Mouse (Mus musculus): ENCODE results near the gene Fkbp9. TPM values are rescaled to one million over a fixed set of nuclear protein-coding genes. Genes with fewer than 3 reads are reported as not detected.

Fkbp9 gene
- polyA plus RNA-seq (2012; rRNA removed), result 75.3 and 78.0 TPM in 2 replicates

GRCm38 (mm10) chr6:56831697-56832406 lies at the start of gene Fkbp9:
TSS of gene Fkbp9 (plus strand) at chr6:56832059.

DNA sequence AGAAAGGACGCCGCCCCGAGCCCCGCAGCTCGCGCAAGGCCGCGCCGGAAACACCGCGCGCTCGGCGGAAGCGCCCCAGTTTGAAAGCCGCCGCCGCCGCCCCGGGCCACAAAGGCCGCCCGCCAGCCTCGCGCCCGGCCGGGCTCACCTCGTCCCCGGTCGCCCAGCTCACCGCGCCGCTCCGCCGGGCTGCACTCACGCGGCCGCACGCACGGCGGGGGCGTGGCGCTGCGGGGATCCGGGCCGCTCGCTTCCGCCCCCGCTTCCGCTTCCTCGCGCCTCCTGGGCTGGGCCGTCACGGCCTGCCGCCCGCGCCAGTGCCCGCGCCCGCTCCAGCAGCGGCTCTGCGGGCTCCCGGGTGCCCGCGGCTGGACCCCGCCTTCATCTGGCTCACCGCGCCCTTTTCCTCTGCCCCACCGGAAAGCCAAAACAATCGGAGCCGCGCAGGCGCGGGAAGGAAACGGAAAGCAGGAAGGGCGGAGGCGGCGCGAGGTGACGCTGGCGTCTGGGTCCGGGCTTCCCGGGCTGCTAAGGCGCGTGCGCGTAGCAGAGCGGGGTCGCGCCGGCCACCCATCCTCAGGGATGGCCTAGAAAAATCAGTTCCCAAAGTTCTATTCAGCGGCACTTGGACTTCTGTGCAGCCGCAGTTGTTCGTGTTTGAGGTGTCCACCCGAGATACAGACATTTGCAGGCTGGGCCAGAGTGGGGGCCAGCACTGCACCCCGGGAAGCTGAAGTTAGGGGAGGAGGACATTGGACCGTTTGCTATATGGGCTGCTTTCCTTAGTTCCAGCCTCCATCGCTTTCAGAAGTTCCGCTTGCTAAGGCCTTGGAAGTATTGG lies 34.3 kb upstream of the Fkbp9 start, which contains the start of gene Kbtbd2:
Kbtbd2 (minus strand) TSS at position 503 of the 841 bp plus-strand sequence.

DNA sequence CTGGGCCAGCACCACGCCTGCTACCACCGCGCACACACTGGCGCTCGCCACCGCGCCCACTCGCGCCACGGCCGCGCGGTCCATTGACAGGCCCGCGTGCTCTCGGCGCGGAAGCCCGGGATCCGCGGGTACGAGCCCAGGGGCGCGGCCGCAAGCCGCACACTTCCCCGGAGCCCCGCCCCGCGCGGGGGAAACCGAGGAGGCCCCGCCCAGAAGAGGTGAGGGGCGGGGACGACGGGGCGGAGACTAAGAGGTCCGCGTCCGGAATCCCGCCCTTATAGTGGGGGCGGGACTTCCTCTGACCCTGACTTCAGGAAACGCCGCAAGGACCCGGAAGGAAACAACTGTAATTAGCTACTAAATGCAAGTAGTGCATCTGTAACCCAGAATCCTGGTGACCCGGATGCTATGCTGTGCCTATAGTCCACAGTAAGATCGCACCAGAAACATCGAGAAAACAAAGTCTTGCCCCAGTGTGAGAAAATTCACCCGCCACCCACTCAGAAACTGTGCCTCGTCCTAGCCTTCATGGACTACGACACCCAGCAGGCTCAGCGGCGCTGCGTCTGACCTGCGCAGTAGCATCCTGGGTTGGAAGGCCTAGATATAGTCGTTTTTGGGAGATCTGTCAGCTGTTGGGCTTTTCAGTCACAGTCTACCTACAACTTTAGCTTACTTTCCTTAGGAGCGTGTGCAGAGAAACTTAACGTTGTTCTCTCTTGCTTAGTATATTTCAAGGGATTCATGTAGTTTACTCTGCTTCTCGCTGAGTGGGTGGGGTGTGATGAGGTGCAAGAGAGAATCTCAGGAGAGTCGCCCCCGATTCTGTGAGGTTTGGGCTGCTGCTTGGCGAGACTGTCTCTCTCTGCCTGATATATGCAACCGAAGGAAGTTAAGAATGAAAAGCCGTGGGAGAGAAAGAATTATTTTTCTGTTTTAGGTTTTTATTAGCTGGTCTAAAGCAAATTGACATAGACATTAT lies 92.2 kb downstream of the Fkbp9 start, which contains the start of the genes Nt5c3 and Vmn1r4:
Nt5c3 (minus strand) TSS at position 207 of the 982 bp plus-strand sequence.
Vmn1r4 (plus strand) TSS at position 290 of the 982 bp plus-strand sequence.

Other genes with a start within 250 kb of the Fkbp9 start
- 0.59 and 0.96 TPM in 2 replicates for gene Lsm5, start 127.3 kb upstream of the Fkbp9 start, polyA plus RNA-seq (2012; rRNA removed)
- 7.6 and 9.6 TPM in 2 replicates for gene Avl9, start 117.2 kb upstream of the Fkbp9 start, polyA plus RNA-seq (2012; rRNA removed)
- gene Kbtbd2, start 34.2 kb upstream of the Fkbp9 start, polyA plus RNA-seq (2012; rRNA removed), result 10.5 and 11.0 TPM in 2 replicates
- 6.0 and 19.5 TPM in 2 replicates for gene Nt5c3, start 91.9 kb downstream of the Fkbp9 start, polyA plus RNA-seq (2012; rRNA removed)
- gene Vmn1r4, start 92.0 kb downstream of the Fkbp9 start, polyA plus RNA-seq (2012; rRNA removed), result not detected in 2 replicates
- gene Vmn1r5, start 138.2 kb downstream of the Fkbp9 start, polyA plus RNA-seq (2012; rRNA removed), result not detected in 2 replicates
- not detected in 2 replicates for gene Vmn1r6, start 165.2 kb downstream of the Fkbp9 start, polyA plus RNA-seq (2012; rRNA removed)
- not detected in 2 replicates for gene Vmn1r7, start 193.3 kb downstream of the Fkbp9 start, polyA plus RNA-seq (2012; rRNA removed)
- gene Vmn1r8, start 200.2 kb downstream of the Fkbp9 start, polyA plus RNA-seq (2012; rRNA removed), result not detected in 2 replicates
- not detected in 2 replicates for gene Vmn1r9, start 234.7 kb downstream of the Fkbp9 start, polyA plus RNA-seq (2012; rRNA removed)

All from ovary, adult 2 months (tissue).